Mouse (Mus musculus) G1E (cell line): Measurements from ENCODE around the gene Taldo1. TPM values are rescaled to one million over a fixed set of nuclear protein-coding genes. Genes with fewer than 3 reads are reported as not detected.

ENCODE experiments used
- ATAC-seq: 2 replicates; pipeline ENCODE4 v1.8.0; 2016; ENCODE audit warnings: mild to moderate bottlenecking; ENCODE audit not compliant: insufficient number of reproducible peaks, poor library complexity, low FRiP score, severe bottlenecking; ENCODE audit errors: extremely low read depth
- DNase-seq: peaks from one replicate; pipeline ENCODE4 v3.0.0; 2012; ENCODE audit warnings: low spot score
- H3K27me3 ChIP-seq: 2 replicates; pipeline ENCODE4 v1.6.1; 2012; ENCODE audit warnings: mild to moderate bottlenecking, low read length, inconsistent platforms; ENCODE audit not compliant: insufficient read depth
- H3K36me3 ChIP-seq: replicated peaks from 2 replicates; pipeline ENCODE3; 2012; ENCODE audit warnings: mild to moderate bottlenecking, inconsistent platforms
- H3K4me1 ChIP-seq: 2 replicates; pipeline ENCODE4 v1.6.1; 2012; ENCODE audit warnings: low read depth, low read length, inconsistent platforms, mixed read lengths; ENCODE audit not compliant: insufficient read depth
- H3K4me3 ChIP-seq: 2 replicates; pipeline ENCODE4 v1.5.1; 2012; ENCODE audit warnings: low read depth, mild to moderate bottlenecking, inconsistent platforms, low read length, moderate library complexity, mixed read lengths
- H3K9me3 ChIP-seq: replicated peaks from 2 replicates; pipeline ENCODE4 v1.6.1; 2012; ENCODE audit warnings: inconsistent platforms
- CTCF ChIP-seq: IDR thresholded peaks from 2 replicates; pipeline ENCODE4 v1.5.1; 2012; ENCODE audit warnings: low read depth, low read length, inconsistent platforms, mixed read lengths
- GATA1 ChIP-seq: IDR thresholded peaks from 2 replicates; pipeline ENCODE4 v1.6.1; 2012; ENCODE audit warnings: borderline replicate concordance, low read length, inconsistent platforms, mixed read lengths
- GATA2 ChIP-seq: IDR thresholded peaks from 2 replicates; pipeline ENCODE4 v1.6.1; 2012; ENCODE audit warnings: low read depth, low read length, inconsistent platforms, borderline replicate concordance
- POLR2AphosphoS5 ChIP-seq: IDR thresholded peaks from 2 replicates; pipeline ENCODE4 v1.6.1; 2012; ENCODE audit warnings: low read depth, low read length, inconsistent platforms; ENCODE audit not compliant: insufficient replicate concordance
- TAL1 ChIP-seq: conservative IDR thresholded peaks from 2 replicates; pipeline ENCODE4 v1.6.1; 2012; ENCODE audit warnings: low read depth, low read length, inconsistent platforms, mixed read lengths
- polyA plus RNA-seq: library from polyadenylated mRNA; stranded (reverse); fragments of >175 nt; gene quantifications from 2 replicates; pipeline ENCODE4 v1.2.3, GENCODE M21; 2012
- total RNA-seq, 2 experiments: library from RNA; stranded (forward) in 1 of 2; stranded (reverse) in 1 of 2; fragments of 200-1000 nt in 1 of 2; fragments of >200 nt in 1 of 2; fragmentation: Nextera tagmentation in 1 of 2; gene quantifications; 2 replicates each; pipeline ENCODE4 v1.2.3; 2014 to 2017

Gene Taldo1
- total and polyA plus RNA-seq, 3 experiments: 59.1 to 514 (median 336) TPM

GRCm38 (mm10) chr7:141417731-141418681 is 26.0 kb downstream of the Taldo1 start:
- DNase-seq (no peak), ATAC-seq (no peak)
- H3K4me1 ChIP-seq: peaks cover 32% of the 10 kb centered on the region
- no peak for TF ChIP-seq TAL1
- TF ChIP-seq GATA2: no peak
- TF ChIP-seq CTCF: no peak
- no peak for TF ChIP-seq GATA1
- no peak for TF ChIP-seq POLR2AphosphoS5
- H3K36me3 ChIP-seq: no peaks in the 10 kb centered on the region
- no peaks in the 10 kb centered on the region for H3K9me3 ChIP-seq
- H3K4me3 ChIP-seq: no peak overlapping the region
- peaks cover 20% of the 10 kb centered on the region for H3K27me3 ChIP-seq

- Histone ChIP-seq H3K9me3 (no peaks in the 10 kb centered on the region), H3K4me1 (peaks cover 26% of the 10 kb centered on the region), H3K27me3 (peaks cover 29% of the 10 kb centered on the region), H3K4me3 (no peak overlapping the region), H3K36me3 (no peaks in the 10 kb centered on the region)
- TF ChIP-seq GATA1: no peak
- TF ChIP-seq CTCF: no peak
- no peak for TF ChIP-seq POLR2AphosphoS5
- no peak for TF ChIP-seq GATA2
- no peak for TF ChIP-seq TAL1
- DNase-seq (no peak), ATAC-seq (no peak)
Measured at GRCm38 (mm10) chr7:141418970-141419369, 27.0 kb downstream of the Taldo1 start.

- ATAC-seq: no peak
Measured at GRCm38 (mm10) chr7:141420030-141420702, 28.2 kb downstream of the Taldo1 start.

GRCm38 (mm10) chr7:141423811-141424210 is 31.8 kb downstream of the Taldo1 start:
- peaks cover 32% of the 10 kb centered on the region for H3K4me1 ChIP-seq
- no peaks in the 10 kb centered on the region for H3K9me3 ChIP-seq
- peaks cover 52% of the 10 kb centered on the region for H3K27me3 ChIP-seq
- TF ChIP-seq POLR2AphosphoS5: no peak
- TF ChIP-seq CTCF: no peak
- TF ChIP-seq GATA2: no peak
- no peak for TF ChIP-seq GATA1
- ATAC-seq: no peak
- no peak overlapping the region for H3K4me3 ChIP-seq
- DNase-seq: no peak
- no peaks in the 10 kb centered on the region for H3K36me3 ChIP-seq

More at GRCm38 (mm10) chr7:141420030-141420702, 28.2 kb downstream of the Taldo1 start:
- peaks cover 32% of the 10 kb centered on the region for H3K27me3 ChIP-seq
- no peak for TF ChIP-seq CTCF
- TF ChIP-seq POLR2AphosphoS5: no peak
- no peak for TF ChIP-seq GATA1
- TF ChIP-seq GATA2: no peak
- no peak for TF ChIP-seq TAL1
- H3K9me3 ChIP-seq: no peaks in the 10 kb centered on the region
- H3K36me3 ChIP-seq: no peaks in the 10 kb centered on the region
- no peak overlapping the region for H3K4me3 ChIP-seq
- no peak for DNase-seq
- H3K4me1 ChIP-seq: peaks cover 20% of the 10 kb centered on the region

- Histone ChIP-seq H3K36me3 (peaks cover 29% of the 10 kb centered on the region), H3K27me3 (peaks cover 46% of the 10 kb centered on the region), H3K9me3 (no peaks in the 10 kb centered on the region), H3K4me3 (no peak overlapping the region), H3K4me1 (peaks cover 48% of the 10 kb centered on the region)
- ATAC-seq: no peak
- no peak for DNase-seq
- TF ChIP-seq POLR2AphosphoS5: no peak
- TF ChIP-seq GATA2: no peak
- no peak for TF ChIP-seq CTCF
- TF ChIP-seq TAL1: no peak
- TF ChIP-seq GATA1: no peak
Measured at GRCm38 (mm10) chr7:141426948-141427730, 35.1 kb downstream of the Taldo1 start.

- peaks cover 45% of the 10 kb centered on the region for H3K36me3 ChIP-seq
- H3K4me1 ChIP-seq: peaks cover 64% of the 10 kb centered on the region
- DNase-seq (no peak), ATAC-seq (no peak)
- H3K9me3 ChIP-seq: no peaks in the 10 kb centered on the region
- peaks cover 34% of the 10 kb centered on the region for H3K27me3 ChIP-seq
- no peak overlapping the region for H3K4me3 ChIP-seq
- no peak for TF ChIP-seq POLR2AphosphoS5
- TF ChIP-seq GATA1: no peak
- no peak for TF ChIP-seq CTCF
- no peak for TF ChIP-seq TAL1
- no peak for TF ChIP-seq GATA2
Measured at GRCm38 (mm10) chr7:141428701-141429100, 36.7 kb downstream of the Taldo1 start.
